Mouse (Mus musculus) urinary bladder, postnatal 36 days (tissue): ENCODE results near the gene Pakap.

Experiments
- DNase-seq, 2 experiments: peaks; one replicate each; pipeline ENCODE4 v3.0.0; 2022; ENCODE audit warnings: low spot score in 2 of 2, mixed read lengths in 1 of 2

The Pakap gene

DNA sequence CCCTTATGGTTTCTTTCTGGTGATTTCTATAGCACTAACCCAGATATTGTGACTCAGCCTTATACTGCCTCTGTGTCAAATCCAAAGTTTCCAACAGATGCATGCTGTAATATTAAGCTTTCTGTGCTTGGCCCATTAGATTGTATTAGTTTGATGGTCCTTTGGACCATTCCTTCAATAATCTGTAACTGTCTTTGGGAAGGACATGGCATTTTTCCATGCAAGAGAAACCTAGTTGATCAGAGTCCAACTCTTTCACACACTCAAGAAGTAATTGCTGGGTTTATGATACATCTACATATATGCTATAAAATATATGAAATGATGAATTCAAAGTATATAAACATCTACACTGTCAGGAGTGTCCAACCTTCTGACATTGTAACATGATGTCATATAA, 147.9 kb downstream of the Pakap start:
- no peak for DNase-seq

GRCm38 (mm10) chr4:57716735-57717134, 148.8 kb downstream of the Pakap start:
- DNase-seq, result no peak

DNA sequence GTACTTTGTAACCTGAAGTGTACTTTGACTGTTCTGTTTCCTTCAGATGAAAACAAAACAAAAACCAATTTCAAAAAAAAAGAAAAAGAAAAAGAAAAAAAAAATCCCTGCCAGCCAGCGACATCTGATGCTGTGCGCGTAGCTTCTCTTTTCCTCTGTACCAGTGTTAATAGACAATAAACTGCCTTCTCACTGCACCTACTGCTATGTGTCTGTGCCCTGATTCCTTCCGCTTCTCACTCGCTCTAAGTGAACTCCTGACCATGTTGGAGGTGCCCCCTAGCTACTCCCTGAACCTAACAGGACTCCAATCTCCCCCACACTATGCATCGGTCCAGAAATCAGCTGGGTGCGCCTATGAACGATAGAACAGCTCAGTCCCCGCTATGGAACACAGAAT, 149.4 kb downstream of the Pakap start, which contains the start of gene Akap2:
TSS of gene Akap2 (plus strand) at position 304 of the 400 bp plus-strand sequence.
- DNase-seq, result no peak

DNA sequence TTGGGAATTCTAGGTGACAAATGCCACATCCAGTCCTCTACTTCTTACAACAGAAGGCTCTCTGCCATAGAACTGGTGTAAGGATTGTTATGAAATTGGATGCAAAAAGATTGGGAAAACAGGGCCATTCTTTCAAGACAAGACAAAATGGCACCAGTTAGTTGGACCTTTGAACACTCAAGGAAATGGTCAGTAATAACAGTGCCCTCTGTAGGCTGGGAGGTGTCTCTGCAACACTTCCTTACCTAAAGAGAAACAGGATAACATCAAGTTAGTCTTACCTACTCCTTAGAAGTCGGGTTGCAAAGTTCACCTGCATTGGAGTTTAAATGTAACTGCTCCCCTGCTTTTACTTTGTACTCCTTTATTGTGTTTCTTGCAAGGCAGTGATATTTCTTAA, 151.4 kb downstream of the Pakap start:
- no peak for DNase-seq

DNA sequence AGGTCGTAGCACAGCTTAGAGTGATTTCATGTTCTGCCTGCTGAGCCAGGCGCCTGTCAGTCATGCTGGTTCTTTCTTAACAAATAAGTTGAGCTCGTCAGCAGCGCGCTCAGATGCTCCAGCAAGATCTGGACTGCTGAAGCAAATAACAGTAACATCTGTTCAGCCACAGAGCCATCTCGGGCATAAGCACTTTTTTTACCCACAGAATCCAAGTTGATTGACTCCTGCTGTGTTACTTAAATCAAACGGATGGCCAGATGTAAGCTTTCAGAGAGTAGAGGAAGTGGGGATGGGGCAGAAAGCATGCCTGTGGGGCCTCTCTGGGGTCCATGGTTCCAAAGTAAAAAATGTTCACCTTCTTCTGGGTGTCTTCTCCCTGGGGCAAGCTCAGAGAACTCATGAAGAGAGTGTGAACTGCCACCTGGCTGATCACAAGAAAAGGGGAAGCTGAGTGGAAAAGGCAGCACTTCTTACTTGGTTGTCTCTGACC, 152.9 kb downstream of the Pakap start:
- DNase-seq, result no peak

DNA sequence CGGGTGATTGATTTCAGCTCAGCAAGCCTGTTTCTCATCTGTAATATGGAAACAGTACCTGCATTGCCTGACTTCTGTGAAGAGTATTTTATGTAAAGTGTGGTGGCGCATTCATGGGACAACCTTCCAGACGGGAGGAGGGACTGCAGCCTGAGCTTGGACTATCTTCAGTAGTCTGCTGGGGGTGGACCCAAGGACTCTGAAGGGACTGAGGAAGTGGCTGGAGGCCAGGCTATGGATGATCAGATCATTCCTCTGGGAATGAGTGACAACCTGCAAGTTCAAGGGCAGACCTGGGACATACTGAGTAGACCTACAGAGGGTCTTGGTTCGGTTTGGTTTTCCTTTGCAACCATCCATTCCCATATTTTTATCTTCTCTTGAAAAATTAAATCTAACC, 154.3 kb downstream of the Pakap start:
- no peak for DNase-seq

GRCm38 (mm10) chr4:57723659-57724058, 155.7 kb downstream of the Pakap start:
- DNase-seq, result no peak

DNA sequence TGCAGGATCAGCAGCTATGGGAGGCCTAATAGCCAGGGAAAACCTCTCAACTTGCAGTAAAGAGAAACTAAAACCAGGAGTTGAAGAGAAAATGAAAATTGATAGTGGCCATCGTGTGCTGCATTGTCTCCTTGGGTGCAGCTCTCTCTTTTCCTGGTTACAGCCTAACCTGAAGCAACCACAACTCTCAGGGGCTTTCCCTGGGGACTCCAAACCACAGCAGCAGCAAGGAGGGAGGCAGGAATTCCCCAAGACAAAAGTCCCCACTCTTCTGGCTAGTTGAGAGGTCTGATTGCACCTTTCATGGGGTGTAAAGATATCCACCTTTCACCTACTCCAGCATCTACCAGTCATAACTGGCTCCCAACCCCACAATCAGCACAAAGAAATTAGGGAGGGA, 157.6 kb downstream of the Pakap start:
- no peak for DNase-seq

- DNase-seq, result no peak
Measured at GRCm38 (mm10) chr4:57728611-57729183, 160.7 kb downstream of the Pakap start.

DNA sequence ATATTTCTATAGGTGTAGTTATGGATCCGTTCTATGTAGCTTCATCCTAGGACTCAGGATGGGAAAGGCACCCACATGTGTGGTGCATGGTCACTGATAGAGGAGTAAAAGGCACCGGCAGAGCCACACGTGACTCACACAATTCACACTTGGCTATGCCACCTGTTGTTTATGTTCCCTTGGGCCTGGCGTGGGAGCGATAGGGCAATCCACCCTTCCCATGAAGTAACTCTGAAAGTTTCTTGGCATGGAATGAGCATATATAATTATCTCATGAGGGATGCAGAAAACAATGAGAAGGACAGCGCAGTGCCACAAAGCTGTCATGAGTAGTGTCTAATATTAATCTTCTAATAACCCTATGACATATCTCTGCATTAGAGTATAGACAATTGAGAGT, 162.1 kb downstream of the Pakap start:
- DNase-seq, result no peak

GRCm38 (mm10) chr4:57730801-57731598, 163.0 kb downstream of the Pakap start:
- no peak for DNase-seq

GRCm38 (mm10) chr4:57732351-57732750, 164.4 kb downstream of the Pakap start:
- DNase-seq, result no peak

DNA sequence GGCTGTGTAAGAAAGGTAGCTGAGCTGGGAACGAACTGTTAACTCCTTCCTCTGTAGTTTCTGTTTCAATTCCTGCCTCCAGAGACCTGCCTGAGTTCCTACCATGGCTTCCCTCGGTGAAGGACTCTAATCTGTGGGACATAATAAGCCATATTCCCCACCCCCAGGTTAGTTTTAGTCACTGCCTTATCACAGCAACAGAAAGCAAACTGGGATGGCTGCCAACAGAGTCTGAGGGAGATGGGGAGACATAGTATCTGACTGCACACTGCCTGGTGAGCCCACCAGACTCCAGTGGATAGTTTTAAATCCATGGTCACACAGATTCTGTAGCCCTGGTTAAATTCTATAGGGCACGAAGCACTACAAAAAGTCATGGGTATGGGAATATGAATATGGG, 165.5 kb downstream of the Pakap start:
- no peak for DNase-seq

- peak in 1 of 2 experiments; percentile 38 for DNase-seq
Measured at GRCm38 (mm10) chr4:57735426-57735825, 167.4 kb downstream of the Pakap start.

- no peak for DNase-seq
Measured at GRCm38 (mm10) chr4:57738856-57739552, 171.0 kb downstream of the Pakap start.

GRCm38 (mm10) chr4:57743325-57743929, 175.4 kb downstream of the Pakap start:
- no peak for DNase-seq

- DNase-seq, result no peak
Measured at GRCm38 (mm10) chr4:57750651-57751050, 182.7 kb downstream of the Pakap start.

DNA sequence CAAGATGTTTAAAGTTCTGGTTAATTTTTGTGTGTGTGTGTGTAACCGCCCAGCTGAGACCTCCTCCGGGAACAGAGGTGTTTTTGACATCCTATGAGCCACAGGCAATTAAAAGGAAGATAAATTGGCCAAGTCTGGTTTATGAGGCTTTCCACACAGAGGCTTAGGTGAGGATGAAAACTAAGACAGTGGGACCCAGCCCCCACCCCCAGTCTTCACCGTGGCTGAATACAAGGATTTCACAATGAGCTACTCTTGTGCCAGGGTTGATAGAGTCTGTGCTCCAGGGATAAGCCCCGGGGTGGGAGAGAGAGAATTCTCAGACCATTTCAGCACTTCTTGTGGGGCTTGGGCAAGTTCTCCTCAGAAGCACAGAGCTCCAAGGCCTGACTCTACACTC, 183.1 kb downstream of the Pakap start:
- DNase-seq, result no peak

GRCm38 (mm10) chr4:57751566-57751965, 183.6 kb downstream of the Pakap start:
- DNase-seq, result no peak

- no peak for DNase-seq
Measured at GRCm38 (mm10) chr4:57755085-57755484, 187.1 kb downstream of the Pakap start.

- no peak for DNase-seq
Measured at GRCm38 (mm10) chr4:57757997-57758396, 190.0 kb downstream of the Pakap start.

- no peak for DNase-seq
Measured at GRCm38 (mm10) chr4:57762424-57762823, 194.4 kb downstream of the Pakap start.
